Mouse (Mus musculus) embryonic fibroblast, embryonic 13.5 days (primary cell): ENCODE results near the gene Gm43518. TPM values are rescaled to one million over a fixed set of nuclear protein-coding genes. Genes with fewer than 3 reads are reported as not detected.

ENCODE experiments used
- H3K27ac ChIP-seq: 2 replicates; pipeline ENCODE4 v1.5.1; 2012; ENCODE audit warnings: low read length, control low read depth, inconsistent platforms; ENCODE audit not compliant: insufficient read depth
- H3K4me1 ChIP-seq: 2 replicates; pipeline ENCODE4 v1.6.1; 2011; ENCODE audit warnings: low read length; ENCODE audit not compliant: control insufficient read depth, insufficient read depth
- H3K4me3 ChIP-seq: 2 replicates; pipeline ENCODE4 v1.5.1; 2011; ENCODE audit warnings: mild to moderate bottlenecking, control low read depth, low read length; ENCODE audit not compliant: insufficient read depth
- CTCF ChIP-seq: IDR thresholded peaks from 2 replicates; pipeline ENCODE4 v1.5.1; 2011; ENCODE audit warnings: mild to moderate bottlenecking, control low read depth, low read length, moderate library complexity, borderline replicate concordance; ENCODE audit not compliant: insufficient read depth
- POLR2A ChIP-seq: IDR thresholded peaks from 2 replicates; pipeline ENCODE4 v1.6.1; 2011; ENCODE audit warnings: low read depth, mild to moderate bottlenecking, control low read depth, low read length, moderate library complexity
- polyA plus RNA-seq: library from polyadenylated mRNA; stranded (reverse); fragments of >200 nt; gene quantifications from 2 replicates; pipeline ENCODE4 v1.2.4, GENCODE M21; 2011; ENCODE audit warnings: low read depth; ENCODE audit not compliant: missing spikeins, insufficient read length

Gene Gm43518
- polyA plus RNA-seq, 1 experiment: 1.4 TPM

- TF ChIP-seq POLR2A: no peak
- Histone ChIP-seq H3K27ac (no peak overlapping the region), H3K4me1 (peaks cover 3% of the 10 kb centered on the region; the same call in 1 of the 2 replicates), H3K4me3 (no peak overlapping the region)
Measured at GRCm38 (mm10) chr5:123986925-123987324, 59.7 kb downstream of the Gm43518 start.

DNA sequence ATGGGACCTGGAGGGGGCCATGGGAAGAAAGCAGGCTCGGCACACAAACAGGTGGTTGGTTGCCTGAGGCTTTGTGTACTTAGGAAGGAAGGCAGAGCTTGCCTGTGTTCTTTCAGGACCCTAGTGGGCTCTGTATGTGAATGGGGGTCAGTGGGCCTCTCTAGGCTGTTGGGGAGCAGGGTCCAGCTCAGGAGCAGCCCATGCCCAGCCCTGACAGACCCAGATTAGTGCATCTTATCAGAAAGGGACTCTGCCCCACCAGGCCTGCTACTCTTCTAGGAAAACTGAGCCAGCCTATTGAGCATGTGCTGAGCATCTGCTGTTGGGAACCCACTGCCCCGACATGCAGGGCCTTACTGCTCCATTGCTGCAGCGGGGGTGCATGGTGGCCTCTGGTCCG is 60.3 kb downstream of the Gm43518 start:
- no peak overlapping the region for H3K27ac ChIP-seq
- TF ChIP-seq CTCF: no peak
- no peak for TF ChIP-seq POLR2A
- H3K4me1 ChIP-seq: peaks cover 6% of the 10 kb centered on the region; the same call in 1 of the 2 replicates
- no peak overlapping the region for H3K4me3 ChIP-seq

Other genes starting within 250 kb of the Gm43518 start
- gene Clip1, start 242.8 kb upstream of the Gm43518 start, polyA plus RNA-seq: 41.3 and 46.0 TPM in 2 replicates
- 47.8 and 56.3 TPM in 2 replicates for gene Zcchc8, start 206.3 kb upstream of the Gm43518 start, polyA plus RNA-seq
- gene Rsrc2, start 178.0 kb upstream of the Gm43518 start, polyA plus RNA-seq: 105 and 122 TPM in 2 replicates
- 24.7 and 42.0 TPM in 2 replicates for gene Kntc1, start 177.7 kb upstream of the Gm43518 start, polyA plus RNA-seq
- gene Hcar2, start 61.9 kb upstream of the Gm43518 start, polyA plus RNA-seq: not detected in 2 replicates
- gene Hcar1, start 47.4 kb upstream of the Gm43518 start, polyA plus RNA-seq: 0.16 TPM in 1 of 2 replicates, not detected in the other
- 110 and 137 TPM in 2 replicates for gene Denr, start 20.2 kb upstream of the Gm43518 start, polyA plus RNA-seq
- gene Ccdc62, start 3.3 kb downstream of the Gm43518 start, polyA plus RNA-seq: 3.1 and 8.0 TPM in 2 replicates
- gene Hip1r, start 46.2 kb downstream of the Gm43518 start, polyA plus RNA-seq: 5.9 and 6.2 TPM in 2 replicates
- 12.6 and 13.1 TPM in 2 replicates for gene Vps37b, start 104.9 kb downstream of the Gm43518 start, polyA plus RNA-seq
- 2.6 and 3.8 TPM in 2 replicates for gene Abcb9, start 168.4 kb downstream of the Gm43518 start, polyA plus RNA-seq
- gene Ogfod2, start 184.9 kb downstream of the Gm43518 start, polyA plus RNA-seq: 9.6 and 12.8 TPM in 2 replicates
- gene Arl6ip4, start 188.7 kb downstream of the Gm43518 start, polyA plus RNA-seq: 46.4 and 57.0 TPM in 2 replicates